Comparison of ENCODE assay signal across 1 mouse cellular context in genomic region chr14:79736781-79737180, GRCm38 (mm10).
TF ChIP-seq lines count a peak whose summit lies in the region.

No protein-coding gene starts in this region.

TF ChIP-seq in CH12.LX, 34 proteins besides CTCF, POLR2A, EP300 and RAD21:
- TF ChIP-seq JUND (conservative IDR thresholded peaks at IDR 0.05; ENCODE audit: low read depth, low read length), result no peak
- TF ChIP-seq ZNF384 (IDR thresholded peaks at IDR 0.05; ENCODE audit: low read depth, low read length), result peak; percentile 30; the same call in 1 of the 2 replicates
